Mouse (Mus musculus) ES-Bruce4 (cell line): ENCODE measurements around the gene Ube2v1.

Experiments
- CTCF ChIP-seq: IDR thresholded peaks from one replicate; pipeline ENCODE4 v1.8.1; 2011; ENCODE audit warnings: low read depth, low read length
- EP300 ChIP-seq: IDR thresholded peaks from 2 replicates; pipeline ENCODE4 v1.6.1; 2011; ENCODE audit warnings: low read depth, low read length; ENCODE audit not compliant: insufficient read depth
- POLR2A ChIP-seq: IDR thresholded peaks from one replicate; pipeline ENCODE4 v1.8.1; 2011; ENCODE audit warnings: low read length; ENCODE audit not compliant: insufficient read depth

- no peak for TF ChIP-seq CTCF
- no peak for TF ChIP-seq POLR2A
- TF ChIP-seq EP300, result no peak
Measured at GRCm38 (mm10) chr2:167671101-167671633, 39.3 kb upstream of the Ube2v1 start.
